In genomic region chr17:80601371-80601770, GRCm38 (mm10) we compare ENCODE assay signal across 9 mouse cellular contexts. TPM values are rescaled to one million over a fixed set of nuclear protein-coding genes. Genes with fewer than 3 reads are reported as not detected.
DNase-seq lines count a peak whose midpoint lies in the region; ATAC-seq and TF ChIP-seq lines count a peak whose summit lies in the region.
"Had no signal": no experiment of that assay in that cellular context is flagged by ENCODE, and none has a peak within 500 bp of the region (broad histone marks: within the 10 kb centered on the region; RNA-seq: fewer than 3 reads in every experiment).

No protein-coding gene starts in this region.

- peak; percentile 28; the same call in 1 of the 2 replicates for ATAC-seq in intestine, postnatal 0 days
- no peak for ATAC-seq in intestine, embryonic 16.5 days
- ATAC-seq in embryonic facial prominence, embryonic 11.5 days (replicated peaks; ENCODE audit: insufficient number of reproducible peaks, low FRiP score, low TSS enrichment, low read depth), result no peak
- no peak; the same call in 1 of the 2 replicates for ATAC-seq in midbrain, embryonic 14.5 days (ENCODE audit: low FRiP score, low TSS enrichment)

- H3K27ac ChIP-seq in intestine, postnatal 0 days (ENCODE audit: low read depth, low read length), result no peak overlapping the region
- H3K27ac ChIP-seq in intestine, embryonic 16.5 days (ENCODE audit: low read length), result no peak overlapping the region
- no peak overlapping the region for H3K27ac ChIP-seq in ES-Bruce4 (ENCODE audit: insufficient read depth, low read length)
- no peak overlapping the region for H3K27ac ChIP-seq in bone marrow macrophage, adult 2 months (ENCODE audit: insufficient read depth, low read depth, low read length)
- no peak overlapping the region for H3K27ac ChIP-seq in embryonic facial prominence, embryonic 11.5 days (replicated peaks; ENCODE audit: low read depth, low read length)
- H3K27ac ChIP-seq in midbrain, embryonic 14.5 days (replicated peaks; ENCODE audit: low read depth, low read length), result no peak overlapping the region

- H3K4me2 ChIP-seq in intestine, postnatal 0 days (replicated peaks; ENCODE audit: low read depth), result no peak overlapping the region
- no peak overlapping the region for H3K4me2 ChIP-seq in intestine, embryonic 16.5 days (ENCODE audit: low read depth, low read length)
- no peak overlapping the region for H3K4me2 ChIP-seq in embryonic facial prominence, embryonic 11.5 days (ENCODE audit: low read depth, low read length)
- no peak overlapping the region for H3K4me2 ChIP-seq in midbrain, embryonic 14.5 days (ENCODE audit: low read length)

- H3K9ac ChIP-seq in intestine, postnatal 0 days (ENCODE audit: low read depth, low read length), result no peak overlapping the region
- H3K9ac ChIP-seq in intestine, embryonic 16.5 days (ENCODE audit: low read depth, low read length), result no peak overlapping the region
- H3K9ac ChIP-seq in ES-Bruce4 (ENCODE audit: low read depth, poor library complexity, severe bottlenecking), result no peak overlapping the region
- no peak overlapping the region for H3K9ac ChIP-seq in embryonic facial prominence, embryonic 11.5 days (replicated peaks; ENCODE audit: low read length)
- H3K9ac ChIP-seq in midbrain, embryonic 14.5 days (replicated peaks; ENCODE audit: low read length), result no peak overlapping the region

- 70% methylated on average over 13 of the region's 13 CpGs for WGBS in intestine, postnatal 0 days
- WGBS in intestine, embryonic 16.5 days, result 60% methylated on average over 13 of the region's 13 CpGs
- WGBS in embryonic facial prominence, embryonic 11.5 days, result 63% methylated on average over 13 of the region's 13 CpGs
- WGBS in midbrain, embryonic 14.5 days, result 53% methylated on average over 13 of the region's 13 CpGs

- no peak for TF ChIP-seq POLR2A in ES-Bruce4 (IDR thresholded peaks at IDR 0.05; ENCODE audit: insufficient read depth, low read length)
- TF ChIP-seq POLR2A in bone marrow macrophage, adult 2 months (IDR thresholded peaks at IDR 0.05; ENCODE audit: borderline replicate concordance, low read depth, low read length), result no peak

- H3K4me3 ChIP-seq in intestine, postnatal 0 days (ENCODE audit: low read depth, low read length), result no peak overlapping the region
- H3K4me3 ChIP-seq in intestine, embryonic 16.5 days (ENCODE audit: low read length), result no peak overlapping the region
- no peak overlapping the region for H3K4me3 ChIP-seq in ES-Bruce4 (ENCODE audit: low read depth, low read length)
- H3K4me3 ChIP-seq in bone marrow macrophage, adult 2 months (ENCODE audit: insufficient read depth, low read length), result no peak overlapping the region
- H3K4me3 ChIP-seq in embryonic facial prominence, embryonic 11.5 days (ENCODE audit: low read depth, low read length), result no peak overlapping the region
- no peak overlapping the region for H3K4me3 ChIP-seq in midbrain, embryonic 14.5 days (replicated peaks; ENCODE audit: low read depth, low read length)
- H3K4me3 ChIP-seq: erythroblast, embryonic 14.5 days had no signal

- no peak for TF ChIP-seq EP300 in ES-Bruce4 (IDR thresholded peaks at IDR 0.05; ENCODE audit: insufficient read depth, low read depth, low read length)

- DNase-seq in embryonic facial prominence, embryonic 11.5 days (ENCODE audit: low spot score), result peak; percentile 69
- peak; percentile 24 to 69 for DNase-seq in layer of hippocampus, postnatal 25 days (ENCODE audit: extremely low spot score in 1 of 2, low spot score in 1 of 2)
- DNase-seq in midbrain, embryonic 14.5 days, result peak; percentile 81
- no peak for DNase-seq in urinary bladder, postnatal 4 days (ENCODE audit: low spot score in 2 of 2)

- no peaks in the 10 kb centered on the region for H3K4me1 ChIP-seq in intestine, postnatal 0 days (replicated peaks; ENCODE audit: control insufficient read depth, insufficient read depth, low read length)
- no peaks in the 10 kb centered on the region for H3K4me1 ChIP-seq in intestine, embryonic 16.5 days (ENCODE audit: control insufficient read depth, insufficient read depth, low read length)
- H3K4me1 ChIP-seq in ES-Bruce4 (ENCODE audit: control insufficient read depth, insufficient read depth, low read length), result no peaks in the 10 kb centered on the region
- no peaks in the 10 kb centered on the region for H3K4me1 ChIP-seq in bone marrow macrophage, adult 2 months (ENCODE audit: control insufficient read depth, insufficient read depth, low read length)
- no peaks in the 10 kb centered on the region for H3K4me1 ChIP-seq in embryonic facial prominence, embryonic 11.5 days (ENCODE audit: control insufficient read depth, insufficient read depth, low read length)
- H3K4me1 ChIP-seq in midbrain, embryonic 14.5 days (ENCODE audit: control insufficient read depth, insufficient read depth, low read length), result no peaks in the 10 kb centered on the region

- H3K36me3 ChIP-seq in intestine, postnatal 0 days (ENCODE audit: control insufficient read depth, insufficient read depth), result peaks cover 77% of the 10 kb centered on the region
- peaks cover 29% of the 10 kb centered on the region for H3K36me3 ChIP-seq in intestine, embryonic 16.5 days (ENCODE audit: control insufficient read depth, insufficient read depth, low read length)
- no peaks in the 10 kb centered on the region for H3K36me3 ChIP-seq in ES-Bruce4 (ENCODE audit: control insufficient read depth, insufficient read depth, low read length, poor library complexity, severe bottlenecking)
- peaks cover 15% of the 10 kb centered on the region for H3K36me3 ChIP-seq in embryonic facial prominence, embryonic 11.5 days (replicated peaks; ENCODE audit: control insufficient read depth, insufficient read depth, low read depth, low read length)
- H3K36me3 ChIP-seq in midbrain, embryonic 14.5 days (ENCODE audit: control insufficient read depth, insufficient read depth, low read length), result peaks cover 84% of the 10 kb centered on the region

- no peaks in the 10 kb centered on the region for H3K9me3 ChIP-seq in intestine, postnatal 0 days (ENCODE audit: control insufficient read depth)
- no peaks in the 10 kb centered on the region for H3K9me3 ChIP-seq in intestine, embryonic 16.5 days (ENCODE audit: control insufficient read depth, low read length)
- peaks cover 4% of the 10 kb centered on the region; the same call in 1 of the 2 replicates for H3K9me3 ChIP-seq in ES-Bruce4 (replicated peaks; ENCODE audit: control insufficient read depth, insufficient read depth, low read length, poor library complexity, severe bottlenecking)
- no peaks in the 10 kb centered on the region for H3K9me3 ChIP-seq in embryonic facial prominence, embryonic 11.5 days (replicated peaks; ENCODE audit: control insufficient read depth, low read length)
- no peaks in the 10 kb centered on the region for H3K9me3 ChIP-seq in midbrain, embryonic 14.5 days (ENCODE audit: control insufficient read depth, low read length)

- peak; percentile 67 for TF ChIP-seq CTCF in intestine, postnatal 0 days (IDR thresholded peaks at IDR 0.05; ENCODE audit: low read depth)
- TF ChIP-seq CTCF in ES-Bruce4 (IDR thresholded peaks at IDR 0.05; ENCODE audit: low read depth, low read length), result peak; percentile 81
- peak; percentile 50 for TF ChIP-seq CTCF in bone marrow macrophage, adult 2 months (IDR thresholded peaks at IDR 0.05; ENCODE audit: low read depth, low read length)

- no peaks in the 10 kb centered on the region for H3K27me3 ChIP-seq in intestine, postnatal 0 days (replicated peaks; ENCODE audit: control insufficient read depth, insufficient read depth, low read length)
- H3K27me3 ChIP-seq in intestine, embryonic 16.5 days (replicated peaks; ENCODE audit: control insufficient read depth, insufficient read depth, low read length), result no peaks in the 10 kb centered on the region
- H3K27me3 ChIP-seq in ES-Bruce4 (ENCODE audit: control insufficient read depth, insufficient read depth, low read length, poor library complexity, severe bottlenecking), result no peaks in the 10 kb centered on the region
- no peaks in the 10 kb centered on the region for H3K27me3 ChIP-seq in embryonic facial prominence, embryonic 11.5 days (ENCODE audit: control insufficient read depth, insufficient read depth, low read length)
- H3K27me3 ChIP-seq in midbrain, embryonic 14.5 days (ENCODE audit: control insufficient read depth, insufficient read depth, low read length), result no peaks in the 10 kb centered on the region

RNA-seq across cellular contexts. Expression of gene Cdkl4, which starts 23.8 kb away (rescaled TPM):
- polyA plus RNA-seq in intestine, postnatal 0 days (2015; fragmentation: Nextera tagmentation; extraction: Ambion mirVana), result 0.09 and 0.12 TPM in 2 replicates
- polyA plus RNA-seq in intestine, embryonic 16.5 days (2015; fragmentation: Nextera tagmentation; extraction: Ambion mirVana), result 0.38 and 0.46 TPM in 2 replicates
- 0.30 and 0.78 TPM in 2 replicates for polyA plus RNA-seq in ES-Bruce4 (2011; ENCODE audit: insufficient read depth, insufficient read length, low read depth, missing spikeins)
- 0.25 and 0.45 TPM in 2 replicates for polyA plus RNA-seq in bone marrow macrophage, adult 2 months (2012; ENCODE audit: insufficient read depth, insufficient read length, missing spikeins)
- 1.4 and 1.9 TPM in 2 replicates for polyA plus RNA-seq in embryonic facial prominence, embryonic 11.5 days (2014; fragmentation: Nextera tagmentation; extraction: Ambion mirVana)
- 10 to 100 TPM; 18.9 to 20.4 TPM for total RNA-seq in layer of hippocampus, postnatal 25 days (2021)
- 3.2 and 3.7 TPM in 2 replicates for polyA plus RNA-seq in midbrain, embryonic 14.5 days (2014; fragmentation: Nextera tagmentation; extraction: Ambion mirVana)
- polyA plus RNA-seq: erythroblast, embryonic 14.5 days had no signal

Comparison
In these comparisons a context has a peak if more than half of its experiments do, and no peak if none do; other contexts are left out.
1. DNase-seq: peak in embryonic facial prominence, embryonic 11.5 days (single experiment), layer of hippocampus, postnatal 25 days (2 of 2) and midbrain, embryonic 14.5 days (single experiment); none in urinary bladder, postnatal 4 days (0 of 2).
2. Peak in every context shown above with its lines, with median percentiles within 50 percentile points of each other: CTCF ChIP-seq.